Mouse (Mus musculus): ENCODE measurements around the gene Copz1.

Copz1 gene

DNA sequence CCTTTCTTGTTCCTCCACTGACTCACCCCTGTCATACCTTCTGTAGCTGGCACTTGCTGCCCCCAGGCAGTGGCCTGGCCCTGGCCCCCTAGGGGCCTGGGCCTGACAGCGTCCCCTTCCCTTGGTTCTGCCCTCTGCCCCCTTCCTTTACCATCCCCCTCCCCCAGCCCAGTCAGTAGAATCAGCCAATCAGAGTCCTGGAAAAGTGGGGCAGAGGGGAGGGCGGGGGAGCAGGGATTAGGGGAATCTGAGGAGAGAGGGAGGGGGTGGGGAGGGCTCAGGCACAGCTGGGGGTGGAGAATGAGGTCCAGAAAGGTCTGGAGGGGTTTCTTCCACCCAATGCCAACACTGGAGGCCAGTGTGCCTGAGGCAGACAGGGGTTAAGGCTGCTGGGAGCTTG lies 61.7 kb downstream of the Copz1 start:
- in situ Hi-C loops (cut with MboI, MseI), result no loop called here

DNA sequence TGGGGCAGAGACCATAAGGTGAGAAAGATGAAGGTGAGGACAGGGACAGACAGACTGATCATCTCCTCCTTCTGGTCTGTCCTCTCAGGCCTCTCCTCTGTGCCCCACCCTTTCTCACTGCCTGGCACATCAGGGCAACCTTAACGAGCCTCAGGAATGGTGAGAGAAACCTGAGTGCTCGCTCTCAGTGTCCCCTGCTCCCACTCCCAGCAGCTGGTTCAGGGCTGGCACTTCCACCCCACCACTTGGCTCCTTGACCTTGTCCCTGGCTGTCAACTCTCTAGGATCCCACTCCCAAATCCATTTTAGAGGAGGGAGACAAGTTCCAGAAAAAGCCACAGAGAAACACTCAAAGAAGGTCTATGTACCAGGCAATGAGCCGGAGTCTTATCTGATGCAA lies 62.5 kb downstream of the Copz1 start:
- in situ Hi-C loops (cut with MboI, MseI), result no loop called here

DNA sequence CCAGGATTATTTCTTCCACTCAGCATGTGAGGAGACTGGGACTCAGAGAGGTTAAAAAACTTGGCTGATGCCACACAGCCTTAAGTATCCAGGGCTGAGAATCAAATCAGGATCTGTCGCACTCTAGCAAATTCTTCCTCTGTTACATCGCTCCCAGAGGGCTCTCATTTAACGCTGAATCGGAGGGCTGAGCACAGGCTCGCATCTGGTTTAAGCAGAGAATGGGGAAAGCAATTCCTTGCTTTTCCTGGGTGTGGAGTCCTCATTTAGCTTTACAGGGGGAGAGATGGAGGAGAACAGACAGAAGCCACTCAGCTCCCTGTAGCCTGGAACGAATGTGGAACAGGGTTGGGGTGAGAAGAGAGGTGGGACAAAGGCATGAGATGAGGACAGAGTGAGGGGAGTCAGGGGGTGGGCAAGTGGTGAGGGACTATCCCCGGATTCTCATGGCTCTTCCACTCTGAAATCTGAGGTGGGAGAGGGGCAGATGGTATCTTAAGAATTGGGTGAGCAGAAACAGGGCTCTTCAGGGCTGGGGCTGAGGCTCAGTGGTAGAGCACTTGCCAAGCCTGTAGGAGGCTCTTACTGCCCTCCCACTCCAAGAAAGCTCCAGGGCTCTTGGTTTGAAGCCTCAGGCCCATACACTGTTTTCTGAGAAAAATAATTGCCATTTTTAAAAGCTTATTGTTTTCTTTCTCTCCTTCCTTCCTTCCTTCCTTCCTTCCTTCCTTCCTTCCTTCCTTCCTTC lies 63.1 kb downstream of the Copz1 start:
- in situ Hi-C loops (cut with MboI, MseI), result no loop called here

- in situ Hi-C loops (cut with MboI, MseI), result no loop called here
Observed at GRCm38 (mm10) chr15:103336996-103337667, 64.6 kb downstream of the Copz1 start.

DNA sequence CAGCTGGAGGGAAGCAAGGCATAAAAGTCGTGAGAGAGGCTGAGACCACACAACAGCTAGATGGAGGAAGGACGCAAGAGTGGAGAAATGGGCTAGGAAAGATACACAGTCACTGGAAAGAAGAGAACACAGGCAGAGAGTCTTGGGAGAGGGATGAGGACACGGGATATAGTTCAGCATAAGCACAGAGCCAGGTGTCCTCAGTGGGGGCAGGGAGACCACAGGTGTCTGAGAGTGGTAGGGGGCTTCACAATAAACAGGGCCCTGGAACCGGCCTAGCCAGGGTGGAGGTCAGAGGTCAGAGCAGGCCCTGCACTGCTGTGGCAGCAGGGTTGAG lies 66.3 kb downstream of the Copz1 start:
- in situ Hi-C loops (cut with MboI, MseI), result no loop called here

- in situ Hi-C loops (cut with MboI, MseI), result no loop called here
Observed at GRCm38 (mm10) chr15:103339166-103339960, 66.8 kb downstream of the Copz1 start.

- in situ Hi-C loops (cut with MboI, MseI), result no loop called here
Observed at GRCm38 (mm10) chr15:103339961-103340337, 67.4 kb downstream of the Copz1 start, which contains the start of gene Zfp385a. Gene Zfp385a (minus strand): TSS chr15:103340093.

- in situ Hi-C loops (cut with MboI, MseI), result no loop called here
Observed at GRCm38 (mm10) chr15:103340786-103341185, 68.3 kb downstream of the Copz1 start.

GRCm38 (mm10) chr15:103341547-103341946 lies 69.0 kb downstream of the Copz1 start:
- in situ Hi-C loops (cut with MboI, MseI), result no loop called here

GRCm38 (mm10) chr15:103342415-103342814 lies 69.9 kb downstream of the Copz1 start:
- in situ Hi-C loops (cut with MboI, MseI), result no loop called here

GRCm38 (mm10) chr15:103343008-103343407 lies 70.5 kb downstream of the Copz1 start:
- in situ Hi-C loops (cut with MboI, MseI), result no loop called here

DNA sequence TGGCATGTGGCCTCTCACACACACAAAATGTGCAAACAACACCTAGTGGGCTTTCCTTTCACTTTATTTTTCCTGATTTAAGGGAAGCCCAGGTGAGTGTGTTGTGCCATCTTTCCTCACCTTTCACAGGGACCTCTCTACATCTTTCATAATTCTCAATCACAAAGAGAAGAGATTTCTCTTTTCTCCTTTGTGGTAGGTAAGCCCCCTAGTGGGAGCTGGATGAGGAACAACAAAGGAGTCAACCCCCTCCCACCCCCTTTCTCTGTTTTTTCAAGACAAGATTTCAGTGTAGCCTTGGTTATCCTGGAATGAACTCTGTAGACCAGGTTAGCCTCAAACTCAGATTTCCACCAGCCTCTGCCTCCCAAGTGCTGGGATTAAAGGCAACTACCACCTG lies 71.0 kb downstream of the Copz1 start:
- in situ Hi-C loops (cut with MboI, MseI), result no loop called here

DNA sequence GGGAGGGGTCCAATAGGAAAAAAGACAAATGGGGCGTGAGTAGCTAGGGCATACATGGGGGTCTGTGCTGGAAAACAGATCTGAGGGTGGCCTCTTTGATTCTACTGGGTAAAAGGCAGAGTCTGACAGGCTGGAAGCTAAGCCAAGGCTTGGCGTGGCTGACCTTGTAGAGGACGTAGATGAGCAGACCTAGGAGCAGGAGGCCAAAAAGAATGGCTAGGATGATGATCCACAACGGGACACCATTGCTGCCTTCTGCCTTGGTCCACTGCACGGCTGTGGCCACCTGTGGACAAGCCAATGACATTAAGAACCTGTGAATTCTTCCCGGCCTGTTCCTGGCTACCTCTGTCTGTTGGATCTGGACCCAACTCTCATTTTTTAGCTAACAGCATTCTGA lies 73.3 kb downstream of the Copz1 start:
- in situ Hi-C loops (cut with MboI, MseI), result loop anchor here in 1 of 2 experiments (5.0 kb wide), 1 partner anchor 107 kb away; the partner anchor contains the start of gene Nckap1l

GRCm38 (mm10) chr15:103347275-103347684 lies 74.8 kb downstream of the Copz1 start:
- in situ Hi-C loops (cut with MboI, MseI), result loop anchor here in 1 of 2 experiments (5.0 kb wide), 1 partner anchor 105 kb away; the partner anchor contains the start of gene Nckap1l

Data from T-helper 17 cell (primary cell).